Comparison of ENCODE assay signal across 10 mouse cellular contexts in genomic region chr11:117098155-117098554, GRCm38 (mm10). TPM values are rescaled to one million over a fixed set of nuclear protein-coding genes. Genes with fewer than 3 reads are reported as not detected.
DNase-seq lines count a peak whose midpoint lies in the region; ATAC-seq and TF ChIP-seq lines count a peak whose summit lies in the region.
"Had no signal": no experiment of that assay in that cellular context is flagged by ENCODE, and none has a peak within 500 bp of the region (broad histone marks: within the 10 kb centered on the region; RNA-seq: fewer than 3 reads in every experiment).

No protein-coding gene starts in this region.

- WGBS in intestine, embryonic 16.5 days: 36% methylated on average over 5 of the region's 5 CpGs
- 41% methylated on average over 5 of the region's 5 CpGs for WGBS in olfactory bulb, adult 2 months

- H3K4me2 ChIP-seq in intestine, embryonic 16.5 days (ENCODE audit: low read depth, low read length): no peak overlapping the region
- H3K4me2 ChIP-seq: hindbrain, embryonic 12.5 days had no signal

- H3K4me3 ChIP-seq in layer of hippocampus, adult 2 months: no peak overlapping the region
- no peak overlapping the region for H3K4me3 ChIP-seq in intestine, embryonic 16.5 days (ENCODE audit: low read length)
- H3K4me3 ChIP-seq in olfactory bulb, adult 2 months (ENCODE audit: insufficient read depth, low read depth, low read length): no peak overlapping the region
- H3K4me3 ChIP-seq: hindbrain, embryonic 12.5 days had no signal

- no peak for DNase-seq in layer of hippocampus, adult 2 months (ENCODE audit: low spot score in 2 of 2)
- DNase-seq in layer of hippocampus, adult 11-12 months (ENCODE audit: low spot score): no peak
- DNase-seq in heart, adult 8-10 months (ENCODE audit: low spot score): peak; percentile 80
- no peak for DNase-seq in cerebellum, postnatal 10 days
- DNase-seq in liver: no peak
- DNase-seq: cerebellum, adult 2 months had no signal

- H3K36me3 ChIP-seq in intestine, embryonic 16.5 days (ENCODE audit: control insufficient read depth, insufficient read depth, low read length): no peaks in the 10 kb centered on the region
- H3K36me3 ChIP-seq: hindbrain, embryonic 12.5 days had no signal

- TF ChIP-seq CTCF in layer of hippocampus, adult 2 months (conservative IDR thresholded peaks at IDR 0.05): no peak
- TF ChIP-seq CTCF in olfactory bulb, adult 2 months (IDR thresholded peaks at IDR 0.05; ENCODE audit: insufficient read depth, low read depth, low read length): no peak

- H3K9me3 ChIP-seq in intestine, embryonic 16.5 days (ENCODE audit: control insufficient read depth, low read length): no peaks in the 10 kb centered on the region
- H3K9me3 ChIP-seq: hindbrain, embryonic 12.5 days had no signal

- H3K9ac ChIP-seq in intestine, embryonic 16.5 days (ENCODE audit: low read depth, low read length): no peak overlapping the region
- H3K9ac ChIP-seq: hindbrain, embryonic 12.5 days had no signal

- peak; percentile 59 for ATAC-seq in intestine, embryonic 16.5 days
- ATAC-seq in erythroblast, adult 5-6 weeks (replicated peaks; ENCODE audit: low FRiP score, poor library complexity, severe bottlenecking): no peak

- H3K27ac ChIP-seq in layer of hippocampus, adult 2 months: peak overlapping the region; percentile 88
- H3K27ac ChIP-seq in intestine, embryonic 16.5 days (ENCODE audit: low read length): peak overlapping the region; percentile 17
- H3K27ac ChIP-seq in olfactory bulb, adult 2 months (ENCODE audit: insufficient read depth, low read depth, low read length): 0 out of 2 replicates have a peak overlapping the region, but pooled peaks have one; percentile 48
- H3K27ac ChIP-seq: hindbrain, embryonic 12.5 days had no signal

- TF ChIP-seq POLR2A in olfactory bulb, adult 2 months (IDR thresholded peaks at IDR 0.05; ENCODE audit: insufficient read depth, low read depth, low read length): no peak

- peaks cover 16% of the 10 kb centered on the region for H3K4me1 ChIP-seq in intestine, embryonic 16.5 days (ENCODE audit: control insufficient read depth, insufficient read depth, low read length)
- peaks cover 58% of the 10 kb centered on the region for H3K4me1 ChIP-seq in olfactory bulb, adult 2 months (ENCODE audit: control insufficient read depth, insufficient read depth, low read length)

- H3K27me3 ChIP-seq in intestine, embryonic 16.5 days (replicated peaks; ENCODE audit: control insufficient read depth, insufficient read depth, low read length): 0 out of 2 replicates have a peak, but pooled peaks cover 3% of the 10 kb centered on the region

RNA-seq across cellular contexts. Expression of gene Sec14l1, which starts 16.8 kb away (rescaled TPM):
- 100 to 1,000 TPM; 226 to 239 TPM for total RNA-seq in layer of hippocampus, adult 2 months (2021)
- total RNA-seq in heart, adult 8-10 months (2022): 10 to 100 TPM; 61.1 to 74.3 (median 69.2) TPM
- 28.5 and 29.5 TPM in 2 replicates for polyA plus RNA-seq in intestine, embryonic 16.5 days (2015; fragmentation: Nextera tagmentation; extraction: Ambion mirVana)
- not detected in 2 replicates for polyA plus RNA-seq in olfactory bulb, adult 2 months (2012; ENCODE audit: insufficient read depth, insufficient read length, low replicate concordance, missing spikeins)
- 15.7 and 16.9 TPM in 2 replicates for total RNA-seq in erythroblast, adult 5-6 weeks (2015; ENCODE audit: low replicate concordance)
- 27.2 and 32.7 TPM in 2 replicates for total RNA-seq in erythroblast, adult 5-6 weeks (2017; ENCODE audit: low replicate concordance)

Comparison
In these comparisons a context has a peak if more than half of its experiments do, and no peak if none do; other contexts are left out.
1. H3K27ac ChIP-seq: peak in every context shown above with its lines; median percentile 88 in layer of hippocampus, adult 2 months; 48 in olfactory bulb, adult 2 months; 17 in intestine, embryonic 16.5 days.